Mouse (Mus musculus): Measurements from ENCODE around the gene Chchd1. TPM values are rescaled to one million over a fixed set of nuclear protein-coding genes. Genes with fewer than 3 reads are reported as not detected.

The Chchd1 gene
- total RNA-seq, 2 experiments from 2014 or later, result 75.5 to 76.4 TPM

Small RNA genes lying within 50 kb of the gene (microRNA-seq; reads per million reads assigned to microRNA genes)
- gene Mir6946, result not detected

Other genes with a start within 250 kb of the Chchd1 start
- gene Anxa7, start 222.9 kb upstream of the Chchd1 start, total RNA-seq (2021), result 10 to 100 TPM; 46.1 to 50.4 TPM
- 1 to 10 TPM; 1.4 to 1.8 TPM for gene Mss51, start 206.1 kb upstream of the Chchd1 start, total RNA-seq (2021)
- gene Ppp3cb, start 156.4 kb upstream of the Chchd1 start, total RNA-seq (2021), result 100 to 1,000 TPM; 355 to 362 TPM
- 10 to 100 TPM; 23.0 to 26.9 TPM for gene Usp54, start 61.9 kb upstream of the Chchd1 start, total RNA-seq (2021)
- gene Myoz1, start 46.5 kb upstream of the Chchd1 start, total RNA-seq (2021), result not detected
- under 1 TPM; 0.16 to 0.28 TPM for gene Synpo2l, start 34.7 kb upstream of the Chchd1 start, total RNA-seq (2021)
- gene Sec24c, start 28.7 kb upstream of the Chchd1 start, total RNA-seq (2021), result 100 to 1,000 TPM; 124 to 151 TPM
- 10 to 100 TPM; 21.9 to 22.3 TPM for gene Fut11, start 8.0 kb upstream of the Chchd1 start, total RNA-seq (2021)
- 100 to 1,000 TPM; 182 to 183 TPM for gene Zswim8, start 4.5 kb downstream of the Chchd1 start, total RNA-seq (2021)
- gene Ndst2, start 31.6 kb downstream of the Chchd1 start, total RNA-seq (2021), result 10 to 100 TPM; 22.6 to 23.5 TPM
- gene Camk2g, start 91.1 kb downstream of the Chchd1 start, total RNA-seq (2021), result 100 to 1,000 TPM; 184 to 193 TPM
- 1 to 10 TPM; 2.6 to 3.4 TPM for gene Plau, start 133.7 kb downstream of the Chchd1 start, total RNA-seq (2021)
- 10 to 100 TPM; 21.0 to 21.9 TPM for gene Vcl, start 226.4 kb downstream of the Chchd1 start, total RNA-seq (2021)

Measured in left cerebral cortex, postnatal 4 days (tissue).